Mouse (Mus musculus): Measurements from ENCODE around the gene Tmem234. TPM values are rescaled to one million over a fixed set of nuclear protein-coding genes. Genes with fewer than 3 reads are reported as not detected.

The Tmem234 gene
- total RNA-seq, 2 experiments from 2014 or later, result 99.9 to 102 TPM

DNA sequence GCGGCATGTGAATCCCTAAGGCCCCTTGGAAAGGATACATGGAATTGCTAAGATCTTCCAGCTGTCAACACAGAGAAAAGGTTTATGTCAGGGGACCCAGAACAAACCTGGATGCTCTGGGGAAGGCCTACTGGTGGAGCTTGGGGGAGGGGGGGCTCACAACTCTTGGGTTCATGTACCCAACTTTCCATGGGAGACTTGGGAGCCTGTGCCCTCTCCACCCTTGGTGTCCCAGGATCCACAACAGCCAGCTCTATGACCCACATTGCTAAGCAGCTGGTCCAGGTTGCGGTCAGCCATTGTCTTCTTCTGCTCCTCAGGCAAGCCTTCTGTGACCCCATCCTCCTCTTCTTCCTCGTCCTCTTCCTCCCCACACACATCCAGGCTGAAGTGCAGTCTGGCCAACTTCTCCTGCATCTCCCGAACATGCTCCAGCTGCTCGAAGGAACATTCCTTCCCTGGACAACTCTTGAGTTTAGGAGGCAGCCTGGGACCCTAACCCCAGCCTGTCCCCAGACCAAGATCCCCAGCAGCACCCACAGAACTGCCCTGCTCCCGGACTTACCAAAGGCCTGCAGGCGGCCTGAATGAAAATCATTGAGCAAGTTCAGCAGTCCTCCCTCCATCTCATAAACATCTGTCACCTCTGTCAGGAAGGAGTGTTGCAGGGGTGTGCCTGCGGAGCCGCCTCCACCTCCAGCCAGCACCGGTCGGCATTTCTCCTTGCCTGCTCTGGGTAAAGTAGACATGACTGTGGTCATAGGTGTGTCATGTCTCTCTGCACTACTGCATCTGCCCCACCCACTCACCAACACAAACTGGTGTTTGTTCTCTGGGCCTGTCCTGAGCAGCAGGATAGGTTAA is 20.2 kb downstream of the Tmem234 start:
- intact Hi-C loops (cut with DNase I), result no loop called here
- DNase-seq, result no peak

DNA sequence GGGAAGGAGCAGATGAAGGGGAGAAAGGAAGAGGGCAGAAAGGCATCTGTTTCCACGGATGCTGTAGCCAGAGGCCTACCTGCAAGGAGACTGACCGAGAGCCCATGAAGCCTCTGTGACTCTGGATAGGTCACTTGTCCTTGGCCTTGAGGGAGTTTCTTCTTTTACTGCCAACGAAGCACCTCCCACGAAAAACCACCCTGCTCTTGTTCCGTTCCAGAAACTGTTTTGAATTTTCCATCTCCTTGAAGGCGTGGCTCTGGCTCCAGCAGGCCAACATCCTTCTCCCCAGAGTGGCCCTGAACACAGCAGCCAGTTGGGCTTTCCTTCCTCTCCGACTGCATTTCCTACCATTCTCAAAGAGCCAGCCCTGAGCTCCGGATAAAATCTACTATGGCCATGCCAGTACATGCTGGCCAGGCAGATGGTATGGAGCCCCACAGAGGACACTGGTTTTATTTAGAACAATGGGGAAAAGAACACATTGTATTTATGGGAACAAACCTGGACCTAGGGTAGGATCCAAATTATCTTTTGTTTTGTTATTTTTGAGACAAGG is 20.9 kb downstream of the Tmem234 start:
- intact Hi-C loops (cut with DNase I), result no loop called here
- DNase-seq, result no peak

DNA sequence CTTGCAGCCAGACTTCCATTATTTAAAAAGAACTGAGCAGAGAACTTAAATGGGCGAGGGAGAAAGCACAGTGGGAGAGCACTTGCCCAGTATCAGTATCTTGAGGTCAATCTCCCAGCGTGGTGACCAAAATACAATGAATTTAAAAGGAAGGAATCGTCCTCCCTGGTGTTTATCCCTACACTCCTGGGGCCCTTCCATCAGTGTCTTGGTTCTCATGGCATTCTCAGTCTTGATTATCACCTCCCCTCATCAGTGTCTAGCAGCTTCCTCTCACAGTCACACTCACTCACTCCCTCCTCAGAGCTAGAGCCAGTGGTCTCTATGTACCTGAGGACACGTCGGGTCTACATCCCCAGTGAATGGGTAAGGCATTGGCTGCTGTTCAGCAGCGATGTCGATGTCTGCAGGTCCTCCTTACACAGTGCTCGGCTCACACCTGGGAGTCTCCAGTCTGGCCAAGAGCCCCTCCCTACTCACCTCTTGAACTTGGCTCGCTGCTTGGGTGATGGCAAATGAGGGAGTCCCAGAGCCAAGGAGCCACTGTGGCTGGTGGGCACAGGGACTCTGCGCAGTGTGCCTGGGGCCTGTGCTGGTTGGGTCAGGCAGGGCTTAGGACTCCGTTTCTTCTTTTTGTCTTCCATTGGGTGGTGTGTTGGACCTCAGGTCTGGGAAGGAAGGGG is 21.8 kb downstream of the Tmem234 start:
- intact Hi-C loops (cut with DNase I), result no loop called here
- DNase-seq, result no peak

DNA sequence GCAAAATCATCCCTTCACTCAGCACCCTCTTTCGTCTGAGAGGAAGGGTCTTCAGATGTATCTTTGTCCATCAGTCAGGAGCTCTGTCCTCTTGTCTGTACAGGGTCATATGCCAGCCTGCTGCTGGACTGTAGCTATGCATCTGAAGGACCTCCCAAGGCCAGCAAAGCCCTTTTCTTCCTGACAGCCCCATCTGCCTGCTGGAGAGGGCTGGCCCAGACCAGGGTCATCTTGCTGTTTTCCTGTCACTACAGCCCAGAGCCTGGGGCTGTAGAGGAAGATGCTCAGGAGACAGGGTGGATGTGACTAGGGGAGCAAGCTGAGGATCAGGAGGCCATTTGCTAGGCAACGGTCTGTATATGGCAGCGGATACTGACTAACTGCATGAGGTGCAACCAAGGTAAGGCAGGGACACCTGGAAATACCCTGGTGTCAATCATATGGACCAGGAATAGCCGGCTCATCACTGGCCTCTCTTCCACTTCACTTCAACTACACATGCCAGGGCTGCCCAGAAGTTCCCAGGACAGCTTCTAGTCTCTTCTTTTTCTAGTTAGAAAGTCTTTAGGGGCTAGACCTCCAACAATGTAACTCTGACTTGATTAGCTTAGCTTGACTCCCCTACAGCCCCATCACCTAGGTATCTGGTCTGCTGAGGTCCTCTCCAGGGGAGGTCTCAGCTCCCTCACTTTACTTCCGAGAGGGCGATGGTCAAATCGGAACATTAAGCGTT is 22.5 kb downstream of the Tmem234 start:
- DNase-seq, result no peak
- intact Hi-C loops (cut with DNase I), result no loop called here

DNA sequence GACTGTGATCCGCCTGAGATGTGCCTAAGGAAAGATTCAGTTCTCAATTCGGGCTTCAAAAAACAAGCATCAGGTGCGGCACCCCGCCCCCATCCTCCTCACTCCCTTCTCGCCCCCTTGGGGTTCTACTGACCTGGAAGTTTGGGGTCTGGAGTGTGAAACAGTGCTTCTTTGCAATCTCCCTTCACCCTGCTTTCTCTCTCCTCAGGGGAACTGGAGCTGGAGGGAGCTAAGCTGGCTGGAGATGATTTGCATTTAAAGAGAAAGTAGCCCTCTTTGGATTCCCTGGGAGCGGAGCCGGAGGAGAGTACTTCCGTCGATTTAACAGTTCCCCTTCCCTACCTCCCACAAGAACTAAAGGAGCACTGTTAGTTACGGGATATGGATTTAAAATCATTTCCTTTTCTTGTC is 23.2 kb downstream of the Tmem234 start, which contains the start of gene Ccdc28b:
Gene Ccdc28b (minus strand): TSS at position 267 of the 411 bp plus-strand sequence.
- intact Hi-C loops (cut with DNase I), result no loop called here

DNA sequence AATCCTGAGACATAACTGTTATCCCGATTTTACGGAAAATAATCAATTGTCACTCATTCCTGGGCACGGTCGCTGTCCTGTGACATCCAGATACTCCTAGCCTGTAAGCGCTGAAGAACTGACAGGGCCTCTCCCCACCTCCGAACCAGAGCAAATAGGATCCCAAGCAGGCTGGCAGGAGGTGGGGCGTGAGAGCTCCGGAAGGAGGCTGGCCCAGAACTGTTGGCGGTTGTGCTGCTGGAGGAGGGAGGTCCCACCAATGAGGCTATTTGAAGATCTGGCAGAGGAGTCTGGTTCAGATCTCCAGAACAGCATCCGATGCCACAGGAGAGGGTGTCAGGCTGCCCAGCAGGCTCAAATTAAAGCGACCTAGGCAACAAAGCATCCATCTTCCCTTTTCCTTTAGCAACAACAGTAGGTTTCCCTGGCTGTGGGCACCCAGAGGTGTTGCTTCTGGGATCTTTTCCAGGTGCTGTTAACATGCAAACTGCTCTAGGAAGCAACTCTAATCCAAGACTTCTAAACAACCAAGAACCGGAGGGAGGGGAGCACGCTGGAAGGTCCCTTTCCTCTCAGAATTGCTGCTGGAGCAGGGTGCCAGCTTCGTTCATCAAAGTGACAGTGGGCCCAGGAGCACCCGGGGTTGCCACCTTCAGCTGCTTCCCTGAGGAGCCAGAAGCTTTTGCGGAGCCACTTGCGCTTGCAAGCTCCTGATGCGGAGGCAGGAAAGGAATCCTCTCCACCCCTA is 24.0 kb downstream of the Tmem234 start:
- intact Hi-C loops (cut with DNase I), result no loop called here
- DNase-seq, result peak; percentile 89

More for the DNA sequence above, 23.2 kb downstream of the Tmem234 start, which contains the start of gene Ccdc28b:
- no peak for DNase-seq

DNA sequence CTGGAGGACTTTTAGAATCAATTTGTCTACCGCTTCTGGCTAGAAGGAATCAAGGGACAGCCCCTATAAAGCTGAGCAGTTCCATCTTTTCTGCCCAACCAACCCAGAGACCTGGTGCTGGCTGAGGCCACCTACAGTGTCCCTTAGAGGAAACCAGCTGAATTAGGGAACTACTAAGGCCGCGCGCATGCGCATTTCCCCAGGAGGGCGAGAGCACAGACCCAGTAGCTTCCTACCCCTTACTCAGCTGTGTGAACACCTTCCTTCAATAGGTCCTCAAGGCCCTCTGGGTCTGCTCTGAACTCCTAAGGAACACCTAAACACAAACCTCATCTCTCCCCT is 24.5 kb downstream of the Tmem234 start:
- peak; percentile 58 for DNase-seq
- intact Hi-C loops (cut with DNase I), result no loop called here

DNA sequence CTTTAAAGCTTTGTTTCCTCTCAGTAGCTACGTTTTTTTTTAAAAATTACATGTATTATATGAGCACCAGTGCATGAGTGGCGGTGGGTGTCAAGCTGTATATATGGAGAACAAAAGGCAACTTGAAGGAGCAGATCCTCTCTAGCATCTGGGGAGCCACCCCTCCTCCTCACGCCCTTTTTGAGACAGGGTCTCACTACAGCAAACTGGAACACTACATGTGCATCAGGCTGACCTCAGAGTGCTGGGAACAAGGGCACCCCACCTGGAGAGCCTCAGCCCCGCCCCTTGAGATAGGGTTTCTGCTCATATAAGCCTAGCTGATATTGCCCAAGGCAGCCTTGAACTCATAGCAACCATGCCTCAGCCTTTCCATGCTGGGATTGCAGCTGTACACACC is 25.0 kb downstream of the Tmem234 start:
- intact Hi-C loops (cut with DNase I), result no loop called here

DNA sequence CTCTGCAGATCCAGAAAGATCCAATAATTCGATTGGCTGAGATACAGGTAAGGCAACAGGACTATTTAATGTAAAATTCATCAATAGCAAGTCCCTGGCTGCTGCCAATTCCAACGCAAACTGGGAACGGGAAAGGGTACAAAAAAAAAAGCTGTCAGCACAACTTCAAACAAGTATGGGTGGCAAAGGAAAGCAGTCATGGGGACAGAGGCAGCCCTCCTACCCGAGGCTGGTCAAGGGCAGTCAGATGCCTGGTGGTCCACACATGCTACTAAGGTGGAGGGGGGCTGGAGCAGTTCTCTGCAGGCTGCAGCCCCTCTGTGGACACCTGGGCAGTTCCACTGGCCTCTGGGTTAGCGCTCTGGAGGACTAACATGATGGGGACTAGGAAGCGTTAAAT is 25.6 kb downstream of the Tmem234 start:
- DNase-seq, result no peak
- intact Hi-C loops (cut with DNase I), result no loop called here

More for the DNA sequence above, 25.0 kb downstream of the Tmem234 start:
- DNase-seq, result no peak

DNA sequence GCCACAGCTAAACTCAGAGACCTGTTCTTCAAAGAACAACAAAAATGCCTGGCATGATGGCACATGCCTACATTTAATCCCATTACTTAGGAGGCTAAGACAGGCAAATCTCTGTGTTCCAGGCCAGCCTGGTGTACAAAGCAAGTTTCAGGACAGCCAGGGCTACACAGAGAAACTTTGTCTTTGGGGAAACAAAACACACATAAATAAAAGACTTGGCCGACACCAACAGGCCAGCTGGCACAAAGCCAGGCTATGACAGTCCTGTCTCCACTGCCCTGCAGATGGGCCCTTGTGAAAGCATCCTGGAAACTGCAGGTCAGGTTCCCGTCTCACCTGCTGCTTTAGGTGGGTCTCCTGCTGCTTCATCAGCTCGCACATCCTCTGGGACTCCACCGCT is 30.5 kb downstream of the Tmem234 start:
- intact Hi-C loops (cut with DNase I), result no loop called here
- DNase-seq, result peak; percentile 46

DNA sequence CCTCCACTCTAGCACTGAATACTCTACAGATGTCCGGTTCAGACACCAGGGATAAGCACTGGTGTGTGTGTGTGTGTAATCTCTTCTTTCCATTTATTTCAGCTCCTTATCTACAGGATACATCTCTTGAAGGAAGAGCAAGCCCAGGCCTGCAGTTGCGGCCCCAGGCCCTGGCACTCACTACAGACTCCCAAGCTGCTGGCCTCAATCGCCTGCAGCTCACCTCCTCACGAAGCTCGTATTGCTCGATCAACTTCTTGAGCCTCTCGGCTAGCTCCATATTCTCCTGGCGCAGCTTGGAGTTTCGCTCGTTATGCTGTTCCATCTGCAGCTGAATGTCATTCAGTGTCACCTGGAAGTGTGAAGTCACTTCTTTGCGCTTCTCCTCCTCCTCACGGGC is 31.4 kb downstream of the Tmem234 start:
- intact Hi-C loops (cut with DNase I), result no loop called here
- DNase-seq, result no peak

DNA sequence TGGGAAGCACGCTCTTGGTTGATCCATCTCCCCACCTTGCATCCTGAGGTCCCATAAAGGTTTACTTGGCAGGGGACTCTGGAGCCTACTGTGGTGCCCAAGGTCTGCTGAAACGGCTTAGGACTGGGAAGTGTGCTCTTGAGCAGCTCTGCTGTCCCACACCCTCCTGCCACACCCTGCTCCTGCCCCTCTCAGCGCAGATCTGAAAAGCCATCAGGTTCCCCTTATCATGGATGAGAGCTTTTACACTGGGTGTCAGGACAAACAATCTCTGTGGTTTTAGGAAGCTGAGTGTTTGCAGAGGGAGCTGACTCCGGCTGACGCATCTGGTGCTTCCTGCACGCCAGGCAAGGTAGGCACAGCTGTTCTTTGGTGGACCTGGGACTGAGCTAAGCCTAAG is 33.4 kb downstream of the Tmem234 start:
- intact Hi-C loops (cut with DNase I), result no loop called here
- no peak for DNase-seq

DNA sequence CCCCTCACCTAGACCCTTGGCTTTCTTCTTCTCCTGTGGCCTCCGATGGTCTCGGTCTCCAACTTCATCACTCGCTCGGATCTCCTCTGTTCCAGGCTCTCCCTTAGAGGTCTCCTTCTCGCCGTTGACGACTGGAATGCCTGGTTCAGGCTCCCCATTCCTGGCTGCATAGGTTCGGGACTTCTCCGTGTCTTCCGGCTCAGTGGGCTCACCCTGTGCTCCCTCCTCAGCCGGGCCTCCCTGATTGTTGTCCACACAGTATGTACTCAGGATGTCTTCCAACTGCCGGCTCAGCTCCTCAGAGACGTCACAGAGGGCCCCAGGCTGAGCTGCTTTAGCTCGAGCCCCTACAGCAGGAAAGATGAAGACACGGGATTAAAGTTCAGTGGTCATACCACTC is 38.8 kb downstream of the Tmem234 start:
- intact Hi-C loops (cut with DNase I), result no loop called here

DNA sequence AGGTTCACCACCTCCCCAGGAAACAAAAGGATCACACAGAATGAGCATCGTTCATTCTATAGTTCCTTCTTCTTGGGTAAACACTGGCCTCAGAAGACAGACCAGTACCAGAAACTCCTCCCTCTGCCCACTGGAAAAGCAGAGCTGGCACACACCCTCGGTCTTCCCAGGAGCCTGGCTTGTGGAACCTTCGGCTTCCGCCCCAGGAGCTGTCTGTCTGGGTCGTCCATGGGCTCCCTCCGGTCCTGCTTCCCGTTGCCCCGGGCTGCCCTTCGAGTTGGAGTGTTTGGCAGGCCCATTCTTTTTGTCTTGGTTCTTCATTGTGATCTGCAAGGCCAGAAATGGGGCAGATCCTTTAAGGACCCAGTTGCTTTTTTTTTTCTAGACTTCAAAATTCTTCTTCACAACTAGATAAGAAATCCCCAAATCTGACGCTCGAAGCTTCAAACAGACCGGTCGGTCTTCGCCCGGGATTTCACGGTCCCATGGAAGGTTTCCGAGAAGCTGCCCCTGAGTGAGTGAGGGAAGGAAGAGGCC is 39.7 kb downstream of the Tmem234 start:
- DNase-seq, result peak; percentile 61
- intact Hi-C loops (cut with DNase I), result no loop called here

More for the DNA sequence above, 38.8 kb downstream of the Tmem234 start:
- DNase-seq, result no peak

DNA sequence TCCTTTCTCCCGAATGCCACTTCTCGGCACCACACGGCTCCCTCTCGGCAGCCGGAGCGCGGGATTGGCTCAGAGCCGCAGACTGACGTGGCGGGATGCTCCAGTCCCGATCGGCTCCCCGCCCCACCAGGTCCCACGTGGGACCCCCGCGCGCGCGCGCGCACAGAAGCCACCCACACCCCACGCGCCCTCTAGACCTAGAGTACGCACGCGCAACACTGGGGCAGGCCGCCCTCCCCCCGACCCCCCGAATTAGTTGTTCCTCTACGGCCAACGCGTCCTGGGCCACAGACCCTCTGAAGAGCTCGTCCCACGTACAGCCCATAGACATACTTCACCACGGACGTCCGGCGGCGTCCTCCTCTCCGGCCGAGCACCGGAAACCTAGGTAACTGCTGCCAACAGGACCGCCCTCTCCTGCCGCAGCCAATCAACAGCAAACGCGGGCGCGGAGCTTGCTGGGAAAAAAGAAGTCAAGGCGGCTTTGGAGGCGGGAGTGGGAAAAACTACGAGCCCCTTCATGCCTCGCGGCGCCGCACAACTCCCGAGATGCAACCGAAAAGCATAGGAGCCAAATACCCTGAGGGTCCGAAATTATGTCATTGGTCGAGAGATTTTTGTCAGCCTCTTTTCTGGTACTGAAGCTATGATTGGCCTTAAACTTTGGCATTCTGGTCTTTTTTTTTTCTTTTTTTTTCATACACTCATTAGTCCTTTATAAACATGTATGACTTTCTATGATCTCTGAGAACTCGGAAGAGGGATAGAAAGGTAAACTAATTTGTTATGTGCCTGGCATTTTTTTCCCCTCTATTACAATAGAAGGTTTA is 40.4 kb downstream of the Tmem234 start, which contains the start of gene Txlna:
Gene Txlna (minus strand): TSS at position 428 of the 830 bp plus-strand sequence.
- peak; percentile 98 for DNase-seq
- intact Hi-C loops (cut with DNase I), result no loop called here

DNA sequence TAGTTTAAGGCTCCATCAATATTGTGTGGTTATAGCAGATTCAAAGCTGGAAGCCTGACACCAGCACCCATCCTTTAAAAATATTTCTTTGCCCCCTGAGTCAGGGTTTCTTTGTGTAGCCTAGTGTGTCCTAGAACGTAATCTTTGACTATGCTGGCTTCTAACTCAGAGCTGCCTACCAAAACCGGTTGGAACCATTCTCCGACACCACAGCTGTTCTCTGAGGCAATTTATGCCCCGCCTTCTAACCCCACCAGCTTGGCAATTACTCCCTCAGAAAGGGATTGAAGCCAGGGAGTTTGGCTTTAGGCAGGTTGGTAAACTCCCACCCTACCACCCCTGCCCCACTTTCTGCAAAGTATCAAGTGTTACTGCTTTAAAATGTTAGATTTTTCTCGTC is 41.3 kb downstream of the Tmem234 start:
- DNase-seq, result no peak
- intact Hi-C loops (cut with DNase I), result no loop called here

DNA sequence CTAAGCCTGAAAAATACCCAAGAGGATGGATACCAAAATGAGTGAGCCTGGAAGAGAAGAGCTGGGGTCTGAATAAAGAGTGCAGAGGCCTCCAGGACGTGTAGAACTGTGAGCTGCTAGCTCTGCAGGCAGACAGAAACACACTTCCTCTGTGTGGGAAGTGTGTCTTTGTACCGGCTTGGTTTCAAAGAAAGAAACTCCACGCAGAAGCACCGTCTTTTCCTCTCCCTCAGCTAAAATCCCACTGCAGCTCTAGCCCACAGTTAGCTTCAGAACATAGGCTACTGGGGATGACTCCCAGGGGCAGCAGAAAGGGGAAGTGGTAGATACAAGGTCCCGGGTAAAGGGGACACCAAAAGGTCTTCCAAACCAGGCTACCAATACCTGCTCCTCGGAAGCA is 44.7 kb downstream of the Tmem234 start:
- no peak for DNase-seq
- intact Hi-C loops (cut with DNase I), result no loop called here

DNA sequence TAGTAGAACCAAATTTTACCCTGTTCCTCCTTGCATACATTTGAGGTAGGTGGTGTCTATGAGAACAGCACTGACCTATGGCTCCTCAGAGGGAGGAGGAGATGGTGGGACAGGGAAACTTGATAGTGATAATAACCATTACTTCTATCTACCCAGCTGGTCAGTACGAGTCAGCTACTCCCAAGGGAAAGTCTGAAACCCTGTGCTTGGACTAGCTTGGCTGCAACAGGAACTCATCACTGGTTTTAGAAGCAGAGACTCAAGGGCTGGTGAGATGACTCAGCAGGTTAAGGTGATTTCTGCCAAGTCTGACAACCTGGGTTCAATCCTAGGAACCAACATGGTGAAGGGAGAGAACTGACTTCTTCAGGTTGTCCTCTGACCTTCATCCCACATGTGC is 48.2 kb downstream of the Tmem234 start:
- no peak for DNase-seq

DNA sequence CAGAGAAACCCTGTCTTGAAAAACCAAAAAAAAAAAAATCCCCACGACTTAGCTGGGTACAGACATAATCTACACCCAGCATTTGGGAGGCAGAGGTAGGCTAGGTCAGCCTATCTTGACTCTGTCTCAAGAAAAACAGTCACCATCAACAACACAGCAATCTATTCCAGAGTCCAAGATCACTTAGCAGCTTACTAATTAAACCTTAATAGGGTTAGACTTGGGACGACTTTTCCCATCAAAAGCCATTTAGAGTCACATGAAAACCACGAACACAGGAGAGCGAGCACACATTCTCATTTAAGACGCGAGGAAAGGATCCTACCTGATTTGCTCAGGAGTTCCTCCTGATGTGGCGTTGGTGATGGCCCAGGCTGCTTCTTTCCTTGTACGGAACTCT is 49.9 kb downstream of the Tmem234 start:
- intact Hi-C loops (cut with DNase I), result no loop called here
- DNase-seq, result no peak

More for the DNA sequence above, 48.2 kb downstream of the Tmem234 start:
- intact Hi-C loops (cut with DNase I), result no loop called here

Data from left cerebral cortex, postnatal 4 days (tissue).